Mouse (Mus musculus) kidney, postnatal 0 days (tissue): ENCODE data around the gene Sec31a. TPM values are rescaled to one million over a fixed set of nuclear protein-coding genes. Genes with fewer than 3 reads are reported as not detected.

Experiments
- ATAC-seq: fragments of 200-750 bp; cut with Nextera tagmentation; replicated peaks from 2 replicates; pipeline ENCODE4 v1.8.0; 2017; ENCODE audit warnings: low read depth, moderate number of reproducible peaks, moderate TSS enrichment, moderate library complexity; ENCODE audit not compliant: low FRiP score
- DNase-seq: peaks from one replicate; pipeline ENCODE4 v3.0.0-alpha.2; 2016; ENCODE audit warnings: low spot score
- H3K27ac ChIP-seq: fragments of 300-500 bp; sonication (generic); 2 replicates; pipeline ENCODE4 v1.5.1; 2014; ENCODE audit warnings: mild to moderate bottlenecking
- H3K27me3 ChIP-seq: fragments of 300-500 bp; sonication (generic); 2 replicates; pipeline ENCODE4 v1.6.1; 2014; ENCODE audit warnings: low read length, mixed read lengths; ENCODE audit not compliant: insufficient read depth
- H3K36me3 ChIP-seq: fragments of 300-500 bp; sonication (generic); 2 replicates; pipeline ENCODE4 v1.6.1; 2014; ENCODE audit warnings: low read length, mixed read lengths; ENCODE audit not compliant: insufficient read depth
- H3K4me1 ChIP-seq: fragments of 300-500 bp; sonication (generic); replicated peaks from 2 replicates; pipeline ENCODE4 v1.6.1; 2014; ENCODE audit warnings: antibody characterized with exemption, low read length, mixed read lengths; ENCODE audit not compliant: insufficient read depth
- H3K4me2 ChIP-seq: fragments of 300-500 bp; sonication (generic); 2 replicates; pipeline ENCODE4 v1.6.1; 2014; ENCODE audit warnings: mild to moderate bottlenecking, low read length, moderate library complexity, mixed read lengths
- H3K4me3 ChIP-seq: fragments of 300-500 bp; sonication (generic); replicated peaks from 2 replicates; pipeline ENCODE4 v1.5.1; 2014; ENCODE audit warnings: low read depth, low read length
- H3K9ac ChIP-seq: fragments of 300-500 bp; sonication (generic); 2 replicates; pipeline ENCODE4 v1.6.1; 2014; ENCODE audit warnings: low read depth, low read length
- H3K9me3 ChIP-seq: fragments of 300-500 bp; sonication (generic); replicated peaks from 2 replicates; pipeline ENCODE4 v1.6.1; 2016; ENCODE audit warnings: low read length, inconsistent platforms, mixed read lengths
- CTCF ChIP-seq: IDR thresholded peaks from 2 replicates; pipeline ENCODE4 v1.5.1; 2016; ENCODE audit warnings: antibody characterized with exemption, low read depth, mild to moderate bottlenecking, moderate library complexity
- WGBS: fragments of 180-500 bp; shearing (Covaris S2); extraction: QIAGEN DNeasy Blood & Tissue Kit; methylation state at CpG from one replicate; pipeline ENCODE4 v1.1.7; 2014; 5-methylcytosine and 5-hydroxymethylcytosine counted together
- polyA plus RNA-seq: library from polyadenylated mRNA; unstranded; fragments of >200 nt; fragmentation: Nextera tagmentation; extraction: Ambion mirVana; gene quantifications from 2 replicates; pipeline ENCODE4 v1.2.1, GENCODE M21; 2015

The Sec31a gene
- polyA plus RNA-seq, 1 experiment from 2014 or later, result 131 TPM

- H3K4me2 ChIP-seq, result no peak overlapping the region
- WGBS, result 85% methylated on average over 3 of the region's 3 CpGs
- no peaks in the 10 kb centered on the region for H3K27me3 ChIP-seq
- peaks cover 74% of the 10 kb centered on the region for H3K36me3 ChIP-seq
- no peak overlapping the region for H3K4me3 ChIP-seq
- no peaks in the 10 kb centered on the region for H3K9me3 ChIP-seq
- no peak for DNase-seq
- H3K27ac ChIP-seq, result no peak overlapping the region
- peak; percentile 28; the same call in 1 of the 2 replicates for TF ChIP-seq CTCF
- ATAC-seq, result no peak
- no peak overlapping the region for H3K9ac ChIP-seq
- H3K4me1 ChIP-seq, result no peaks in the 10 kb centered on the region
Measured at GRCm38 (mm10) chr5:100393681-100394080, 22.4 kb downstream of the Sec31a start.

- Histone ChIP-seq H3K27me3 (no peaks in the 10 kb centered on the region), H3K9ac (no peak overlapping the region), H3K4me2 (no peak overlapping the region), H3K4me3 (no peak overlapping the region), H3K9me3 (no peaks in the 10 kb centered on the region), H3K27ac (no peak overlapping the region), H3K36me3 (peaks cover 73% of the 10 kb centered on the region), H3K4me1 (no peaks in the 10 kb centered on the region)
- TF ChIP-seq CTCF, result no peak
- DNase-seq, result no peak
- WGBS, result 93% methylated on average over 20 of the region's 20 CpGs
- ATAC-seq, result no peak
Measured at GRCm38 (mm10) chr5:100392436-100392955, 23.5 kb downstream of the Sec31a start.

GRCm38 (mm10) chr5:100383782-100384510, 32.1 kb downstream of the Sec31a start:
- no peak for TF ChIP-seq CTCF
- no peak overlapping the region for H3K4me3 ChIP-seq
- H3K4me2 ChIP-seq, result no peak overlapping the region
- peaks cover 75% of the 10 kb centered on the region for H3K36me3 ChIP-seq
- H3K27me3 ChIP-seq, result no peaks in the 10 kb centered on the region
- no peaks in the 10 kb centered on the region for H3K9me3 ChIP-seq
- no peak overlapping the region for H3K27ac ChIP-seq
- no peak overlapping the region for H3K9ac ChIP-seq
- ATAC-seq, result no peak
- H3K4me1 ChIP-seq, result no peaks in the 10 kb centered on the region
- 93% methylated on average over 18 of the region's 18 CpGs for WGBS
- DNase-seq, result no peak

- WGBS, result 96% methylated on average over 7 of the region's 7 CpGs
- H3K4me1 ChIP-seq, result no peaks in the 10 kb centered on the region
- DNase-seq, result no peak
- ATAC-seq, result no peak
- H3K27ac ChIP-seq, result no peak overlapping the region
- no peaks in the 10 kb centered on the region for H3K9me3 ChIP-seq
- no peak overlapping the region for H3K9ac ChIP-seq
- no peak overlapping the region for H3K4me2 ChIP-seq
- H3K36me3 ChIP-seq, result peaks cover 80% of the 10 kb centered on the region
- no peaks in the 10 kb centered on the region for H3K27me3 ChIP-seq
- TF ChIP-seq CTCF, result no peak
- H3K4me3 ChIP-seq, result no peak overlapping the region
Measured at GRCm38 (mm10) chr5:100381094-100381493, 34.9 kb downstream of the Sec31a start.

- peak; percentile 89 for ATAC-seq
- peak overlapping the region; percentile 63; the same call in 1 of the 2 replicates for H3K27ac ChIP-seq
- peaks cover 77% of the 10 kb centered on the region for H3K36me3 ChIP-seq
- no peak for TF ChIP-seq CTCF
- no peaks in the 10 kb centered on the region for H3K27me3 ChIP-seq
- no peak overlapping the region for H3K4me3 ChIP-seq
- 87% methylated on average over 5 of the region's 5 CpGs for WGBS
- H3K9me3 ChIP-seq, result no peaks in the 10 kb centered on the region
- H3K4me1 ChIP-seq, result no peaks in the 10 kb centered on the region
- DNase-seq, result peak; percentile 10
- no peak overlapping the region for H3K4me2 ChIP-seq
- H3K9ac ChIP-seq, result no peak overlapping the region
Measured at GRCm38 (mm10) chr5:100380277-100380676, 35.8 kb downstream of the Sec31a start.

- no peak for ATAC-seq
- whole genome bisulfite sequencing, result 86% methylated on average over 2 of the region's 2 CpGs
- Histone ChIP-seq H3K4me3 (no peak overlapping the region), H3K27ac (no peak overlapping the region), H3K4me2 (no peak overlapping the region), H3K4me1 (no peaks in the 10 kb centered on the region), H3K27me3 (no peaks in the 10 kb centered on the region), H3K36me3 (peaks cover 73% of the 10 kb centered on the region), H3K9me3 (no peaks in the 10 kb centered on the region), H3K9ac (no peak overlapping the region)
- DNase-seq, result no peak
- TF ChIP-seq CTCF, result no peak
Measured at GRCm38 (mm10) chr5:100378981-100379380, 37.1 kb downstream of the Sec31a start.
